Mouse (Mus musculus) mature B cell (primary cell): ENCODE data around the gene Cnnm2.

ENCODE experiments used
- in situ Hi-C: fragments of 300-500 bp; cut with MboI; formaldehyde crosslinking; loops from 2 replicates; pipeline ENCODE4 v1.14.3; 2019

Gene Cnnm2

DNA sequence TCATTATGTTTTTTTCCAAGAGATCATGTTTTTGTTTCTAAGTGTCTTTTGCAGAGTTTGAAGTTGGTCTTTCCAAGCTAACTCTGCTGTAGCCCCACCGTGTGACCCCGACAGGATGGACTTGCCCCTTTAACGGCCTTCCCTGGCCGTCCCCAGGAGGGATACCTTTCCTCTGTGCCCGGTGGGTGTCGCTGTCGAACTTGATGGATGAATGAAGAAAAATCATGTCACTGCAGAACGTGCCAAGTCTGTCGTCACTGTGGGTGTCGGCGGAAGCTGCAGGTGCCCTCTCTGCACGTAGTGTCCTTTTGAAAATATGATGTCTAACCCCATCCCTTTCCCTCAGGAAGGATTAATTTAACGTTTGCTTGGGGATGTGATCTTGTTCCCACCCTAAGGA is 117.0 kb downstream of the Cnnm2 start:
- in situ Hi-C loops: loop anchor here (5.0 to 10.0 kb wide), 2 partner anchors 114 kb away; partner anchors contain the start of gene Cnnm2

DNA sequence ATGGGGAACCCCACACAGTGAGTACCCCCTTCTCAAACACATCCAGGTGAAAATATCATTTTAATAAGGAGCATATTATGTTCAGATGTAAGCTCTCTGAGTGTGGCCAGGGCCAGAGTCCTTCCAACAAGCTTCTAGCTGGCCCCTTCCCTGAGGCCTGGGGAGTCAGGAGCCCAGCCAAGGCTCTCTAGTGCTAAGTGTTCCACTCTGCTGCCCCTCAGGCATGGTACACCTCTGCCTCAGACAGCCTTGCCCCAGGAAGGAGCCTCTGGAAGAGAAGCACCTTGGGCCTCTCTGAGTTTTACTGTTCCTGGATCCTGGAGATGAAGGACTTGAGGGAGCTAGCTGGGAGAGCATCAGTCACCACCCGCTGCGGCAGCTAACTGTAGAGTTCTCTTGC is 118.5 kb downstream of the Cnnm2 start:
- in situ Hi-C loops: loop anchor here (5.0 to 10.0 kb wide), 2 partner anchors 112 to 115 kb away; partner anchors contain the start of gene Cnnm2

DNA sequence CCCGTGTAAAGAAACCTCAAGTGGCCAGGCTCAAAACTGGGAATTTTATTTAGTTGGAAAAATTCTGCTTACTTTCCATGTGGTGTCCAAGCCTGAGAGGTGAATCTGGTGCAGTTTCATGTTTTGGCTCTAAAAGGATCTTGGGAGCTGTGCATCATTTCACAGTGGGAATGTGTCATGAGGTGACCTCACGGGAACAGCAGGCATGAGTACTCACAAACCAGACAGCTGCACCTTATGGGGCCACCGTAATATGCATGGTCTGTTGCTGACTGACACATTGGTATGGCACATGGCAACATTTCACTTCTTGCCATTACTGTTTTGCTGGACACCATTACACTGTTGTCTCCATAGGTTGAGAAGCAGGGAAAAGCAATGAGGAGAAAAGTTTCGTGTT is 124.0 kb downstream of the Cnnm2 start:
- in situ Hi-C loops: no loop called here

DNA sequence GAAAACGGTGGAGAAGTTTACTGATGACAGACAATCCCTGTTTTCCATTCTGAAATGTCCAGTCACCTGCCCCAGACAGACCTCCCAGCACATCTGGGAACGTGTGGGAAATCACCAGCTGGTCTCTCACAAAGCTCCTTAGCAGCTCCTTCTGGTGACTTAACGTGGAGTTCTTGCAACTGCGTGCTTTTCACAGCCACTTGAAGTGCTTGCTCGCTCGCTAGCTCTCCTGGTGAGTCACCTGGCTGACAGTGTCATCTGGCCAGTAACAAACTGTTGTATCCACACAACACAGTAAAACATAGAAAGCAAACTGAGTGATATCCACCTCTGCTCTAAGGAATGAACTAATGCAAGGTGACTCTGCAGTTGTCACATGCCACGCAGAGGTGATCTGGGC is 125.4 kb downstream of the Cnnm2 start:
- in situ Hi-C loops: no loop called here

DNA sequence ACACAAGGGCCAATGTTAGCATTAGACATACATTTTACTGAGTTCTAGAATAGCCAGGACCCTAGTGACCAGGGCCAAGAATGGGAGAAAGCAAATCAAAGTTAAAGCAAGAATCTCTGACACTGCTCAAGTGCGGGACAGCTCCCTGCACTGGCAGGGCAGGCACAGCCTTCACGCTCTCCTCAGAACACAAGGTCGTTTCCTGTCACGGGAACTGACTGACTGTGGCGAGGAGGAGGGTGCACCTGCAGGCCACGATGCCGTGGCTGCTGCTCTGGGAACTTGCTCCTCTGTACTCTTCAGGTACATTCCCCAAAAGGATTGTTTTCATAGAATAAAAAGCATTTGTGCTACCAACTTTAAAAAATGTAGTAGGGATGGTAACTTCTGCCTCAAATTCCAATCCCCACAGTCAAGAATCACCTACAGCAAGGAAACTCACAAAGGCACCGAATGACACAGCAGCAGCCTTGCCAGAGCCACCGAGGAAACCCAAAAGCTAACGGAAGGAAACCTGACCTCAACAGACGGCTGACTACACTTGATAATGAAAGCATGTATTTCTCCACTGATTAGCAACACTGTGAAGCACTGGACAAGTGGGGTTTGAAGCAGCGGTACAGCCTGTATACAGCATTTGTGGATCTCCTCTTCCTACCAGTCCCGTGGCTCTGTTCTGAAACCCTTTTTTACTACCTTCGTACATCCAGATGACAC is 126.6 kb downstream of the Cnnm2 start:
- in situ Hi-C loops: no loop called here

DNA sequence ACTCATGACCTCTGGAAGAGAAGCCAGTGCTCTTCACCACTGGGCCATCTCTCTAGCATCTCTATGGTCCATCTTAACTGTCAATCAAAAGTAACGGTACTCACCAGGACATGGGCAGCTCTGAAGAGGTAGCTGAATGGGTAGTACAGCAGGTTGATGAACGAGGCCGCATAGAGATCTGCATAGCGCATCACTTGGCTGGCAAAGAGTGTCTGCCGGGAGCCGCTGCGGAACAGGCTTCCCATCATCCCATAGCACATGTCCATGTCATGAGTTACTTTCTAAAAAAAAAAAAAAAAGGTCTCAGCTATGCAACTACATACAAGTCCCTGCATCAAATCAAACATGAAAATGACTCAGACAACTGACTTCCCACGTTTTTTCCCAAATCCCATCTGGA is 128.3 kb downstream of the Cnnm2 start:
- in situ Hi-C loops: no loop called here

DNA sequence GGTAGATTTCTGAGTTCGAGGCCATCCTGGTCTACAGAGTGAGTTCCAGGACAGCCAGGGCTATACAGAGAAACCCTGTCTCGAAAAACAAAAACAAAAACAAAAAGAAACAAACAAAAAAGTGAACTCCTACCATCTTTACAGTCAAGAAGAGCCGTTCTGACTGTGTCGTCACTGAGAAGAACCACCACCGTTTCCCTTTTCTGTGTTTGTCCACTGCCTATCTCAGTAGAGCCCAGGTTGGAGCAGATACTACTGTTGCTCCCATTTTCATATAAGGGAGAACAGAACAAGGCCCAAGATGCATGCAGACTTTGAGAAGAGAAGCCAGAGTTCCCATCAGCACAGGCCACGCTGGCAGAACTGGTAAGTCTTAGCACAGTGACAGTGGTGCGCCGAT is 129.3 kb downstream of the Cnnm2 start:
- in situ Hi-C loops: no loop called here

DNA sequence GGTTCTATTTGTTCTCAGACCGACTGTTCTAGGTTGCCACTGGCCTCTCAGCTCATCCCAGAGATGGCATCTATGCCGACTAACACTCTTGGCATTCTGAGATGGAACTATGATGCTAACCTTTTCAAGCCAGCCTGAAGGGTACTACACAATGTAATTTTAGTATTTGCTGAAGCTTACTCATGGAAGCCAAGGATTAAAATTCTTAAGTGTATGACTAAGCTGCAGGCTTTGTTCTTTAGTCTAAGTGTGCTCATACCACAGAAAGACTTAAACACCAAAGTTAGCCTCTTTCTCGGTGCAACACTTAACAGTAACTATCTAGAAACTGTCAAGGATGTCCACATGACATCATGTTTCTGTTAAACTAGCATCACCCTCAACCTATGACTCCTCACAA is 131.5 kb downstream of the Cnnm2 start:
- in situ Hi-C loops: no loop called here

DNA sequence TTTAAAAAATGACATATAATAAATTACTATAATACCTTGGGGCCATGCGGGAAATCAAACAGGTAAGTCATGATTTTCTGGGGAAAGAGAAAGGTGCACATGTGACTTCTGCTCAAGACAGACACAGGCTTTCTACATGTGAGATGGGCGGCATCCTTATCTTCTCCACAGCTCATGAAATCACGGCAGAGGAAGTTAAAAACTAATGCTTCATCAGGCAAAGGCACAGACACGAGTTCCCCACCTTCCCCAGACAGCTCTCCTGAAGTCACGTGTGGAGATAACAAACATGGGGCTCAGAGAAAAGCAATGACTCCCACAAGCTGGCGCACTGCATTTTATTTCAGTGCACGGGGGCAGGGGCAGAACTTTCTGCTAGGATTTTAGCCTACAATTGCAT is 132.1 kb downstream of the Cnnm2 start:
- in situ Hi-C loops: no loop called here

DNA sequence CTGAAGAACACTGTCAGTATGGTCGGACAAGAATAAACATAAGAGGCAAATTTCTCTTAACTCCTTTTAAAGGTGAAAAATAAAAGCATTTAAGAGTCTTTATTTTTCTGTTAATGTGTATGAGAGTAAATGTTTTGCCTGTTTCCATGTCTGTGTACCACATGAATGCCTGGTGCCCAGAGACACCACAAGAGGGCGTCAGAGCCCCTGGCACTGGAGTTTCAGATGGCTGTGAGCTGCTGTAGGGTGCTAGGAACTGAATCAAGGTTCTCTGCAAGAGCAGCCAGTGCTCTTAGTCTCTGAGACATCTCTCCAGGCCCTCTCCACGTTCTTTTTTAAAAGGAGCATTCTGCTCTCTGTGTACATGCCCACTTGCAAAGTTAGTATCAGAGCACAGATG is 135.7 kb downstream of the Cnnm2 start:
- in situ Hi-C loops: no loop called here

DNA sequence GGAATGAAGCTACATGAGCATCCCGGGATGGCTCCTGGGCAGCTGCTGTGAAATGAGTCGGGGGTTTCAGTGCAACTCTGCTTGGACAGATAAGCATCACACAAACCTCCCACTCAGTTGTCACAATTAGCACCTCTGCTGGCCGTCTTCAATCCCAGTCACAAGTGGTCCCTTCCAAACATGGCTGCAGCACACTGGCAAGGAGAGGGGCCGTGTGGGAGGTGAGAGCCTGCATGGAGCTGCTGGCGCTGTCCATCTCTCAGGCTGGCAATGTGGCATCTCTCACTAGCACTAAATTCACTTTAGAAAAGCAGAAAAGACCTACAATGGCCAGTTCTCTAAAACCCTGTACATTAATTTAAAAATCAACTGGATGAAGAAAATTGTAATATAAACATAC is 136.8 kb downstream of the Cnnm2 start:
- in situ Hi-C loops: no loop called here

DNA sequence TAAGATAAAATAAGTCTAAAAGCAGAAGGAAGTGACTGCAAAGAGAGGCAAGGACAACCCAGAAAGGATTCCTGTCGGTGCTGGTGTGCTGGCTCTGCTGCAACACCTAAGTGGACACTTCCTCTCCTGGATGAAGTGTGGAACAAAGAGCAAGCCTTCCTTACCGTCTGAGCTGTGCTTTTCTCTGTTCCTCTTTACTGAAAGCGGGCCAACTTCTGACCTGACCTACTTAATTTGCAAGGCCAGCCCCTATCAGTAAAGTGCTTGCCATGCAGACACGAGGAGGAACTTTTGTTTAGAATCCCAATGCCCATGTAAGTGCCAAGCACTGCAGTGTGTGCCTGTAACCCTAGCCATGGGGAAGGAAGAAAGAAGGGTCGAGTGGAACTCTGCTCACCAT is 137.9 kb downstream of the Cnnm2 start:
- in situ Hi-C loops: no loop called here

DNA sequence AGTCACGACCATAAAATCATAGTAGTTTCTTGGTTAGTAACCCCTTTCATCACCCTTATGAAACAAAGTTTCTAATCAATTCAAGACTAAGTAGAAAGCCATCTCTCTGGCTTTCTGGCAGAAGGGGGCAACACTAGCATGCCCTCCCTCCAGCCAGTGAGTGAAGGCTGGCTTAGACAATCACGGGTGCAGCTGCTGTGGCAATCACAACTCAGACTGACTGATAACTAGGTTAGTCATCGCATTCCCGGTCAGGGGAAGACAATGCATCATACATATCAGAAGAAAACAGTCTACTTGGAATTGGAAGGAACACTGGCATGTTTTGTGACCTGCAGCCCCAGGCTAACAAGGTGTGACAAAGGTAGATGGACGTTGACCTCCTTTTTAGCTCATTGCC is 138.5 kb downstream of the Cnnm2 start:
- in situ Hi-C loops: no loop called here

DNA sequence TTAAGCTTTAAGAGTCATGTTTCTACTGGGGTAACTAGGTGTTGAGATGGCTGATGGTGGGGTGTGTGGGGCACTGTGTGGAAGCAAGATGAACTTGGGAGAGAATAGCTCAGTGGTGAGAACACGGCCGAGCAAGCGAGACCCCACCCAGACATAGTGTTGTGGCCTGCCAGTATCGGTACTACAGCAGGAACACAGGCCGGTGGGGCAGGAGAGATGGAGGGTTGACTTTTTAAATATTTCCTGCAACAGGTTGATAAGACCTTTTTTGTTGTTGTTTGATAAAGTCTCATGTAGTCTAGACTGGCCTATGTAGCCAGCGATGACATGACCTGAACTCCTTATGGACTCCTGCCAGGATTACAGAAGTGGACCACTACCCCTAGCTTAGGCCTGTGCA is 139.4 kb downstream of the Cnnm2 start:
- in situ Hi-C loops: no loop called here

DNA sequence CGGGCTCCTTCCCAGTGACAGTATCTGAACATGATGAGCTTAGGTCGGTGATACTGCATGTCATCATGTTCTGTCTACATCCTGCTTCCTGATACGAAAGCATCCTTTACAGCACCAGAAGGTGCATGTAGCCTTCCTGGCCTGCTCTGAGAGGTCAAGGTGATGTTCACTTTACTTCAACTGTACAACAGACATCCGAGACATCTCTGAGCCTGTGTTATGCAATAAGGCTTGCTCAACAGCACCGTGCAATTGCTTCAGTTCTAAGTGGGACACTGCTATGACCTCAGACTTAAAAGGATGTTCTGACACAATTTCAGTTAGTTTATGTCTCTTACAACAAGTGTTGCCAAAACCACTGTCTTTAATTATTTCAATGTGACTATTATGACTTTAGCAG is 139.9 kb downstream of the Cnnm2 start:
- in situ Hi-C loops: no loop called here

DNA sequence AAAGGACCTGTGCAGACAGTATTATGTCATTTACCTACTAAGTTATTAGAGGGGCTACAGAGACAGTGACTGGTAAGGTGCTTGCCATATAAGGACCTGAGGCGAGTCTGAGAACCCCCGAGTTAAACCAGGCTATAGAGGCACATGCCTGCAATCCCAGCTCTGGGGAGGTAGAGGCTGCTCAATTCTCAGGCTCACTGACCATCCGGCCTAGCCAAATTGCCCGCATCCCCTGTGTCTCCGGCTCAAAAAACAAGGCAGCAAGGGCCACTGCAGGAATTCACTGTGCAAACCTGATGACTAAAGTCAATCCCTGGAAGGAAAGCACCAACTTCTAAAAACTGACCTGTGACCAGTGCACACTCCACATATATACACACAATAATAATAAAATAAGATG is 142.0 kb downstream of the Cnnm2 start:
- in situ Hi-C loops: no loop called here

DNA sequence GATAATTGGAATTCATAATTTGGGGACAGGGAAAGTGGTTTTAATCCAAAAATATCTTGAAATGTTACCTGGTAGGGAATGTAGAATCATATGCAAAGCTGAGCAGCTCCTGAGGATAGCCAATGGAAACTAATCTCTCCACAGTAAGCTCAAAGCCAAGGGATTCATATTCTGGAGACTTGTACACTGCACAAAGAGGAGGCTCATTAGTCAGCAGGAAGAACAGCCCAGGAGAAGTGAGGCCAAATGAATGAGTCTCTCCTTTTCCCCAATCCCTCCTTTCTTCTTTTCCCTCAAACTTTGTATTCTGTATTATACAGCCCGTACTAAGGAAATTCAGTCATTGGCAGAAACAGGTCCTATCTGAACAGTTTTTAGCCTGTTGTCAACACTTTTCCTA is 143.5 kb downstream of the Cnnm2 start:
- in situ Hi-C loops: no loop called here

DNA sequence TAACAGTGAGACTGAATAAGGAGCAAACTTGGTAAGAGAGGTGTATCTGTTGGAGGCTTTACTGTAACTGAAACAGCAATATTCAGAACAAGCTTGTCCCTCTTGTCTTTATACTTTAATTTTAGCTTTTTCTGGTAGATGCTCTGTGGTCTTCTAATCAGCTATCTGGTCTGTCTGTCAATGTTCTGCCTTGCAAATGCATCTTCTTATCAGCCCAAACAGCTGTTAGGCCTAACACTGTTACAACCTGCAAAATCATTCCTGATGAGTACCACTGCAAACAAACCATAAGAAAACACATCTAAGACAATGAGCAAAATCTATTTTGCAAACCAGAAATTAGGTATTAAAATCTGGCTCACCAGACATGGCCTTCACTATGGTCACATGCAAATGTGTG is 144.0 kb downstream of the Cnnm2 start:
- in situ Hi-C loops: no loop called here

DNA sequence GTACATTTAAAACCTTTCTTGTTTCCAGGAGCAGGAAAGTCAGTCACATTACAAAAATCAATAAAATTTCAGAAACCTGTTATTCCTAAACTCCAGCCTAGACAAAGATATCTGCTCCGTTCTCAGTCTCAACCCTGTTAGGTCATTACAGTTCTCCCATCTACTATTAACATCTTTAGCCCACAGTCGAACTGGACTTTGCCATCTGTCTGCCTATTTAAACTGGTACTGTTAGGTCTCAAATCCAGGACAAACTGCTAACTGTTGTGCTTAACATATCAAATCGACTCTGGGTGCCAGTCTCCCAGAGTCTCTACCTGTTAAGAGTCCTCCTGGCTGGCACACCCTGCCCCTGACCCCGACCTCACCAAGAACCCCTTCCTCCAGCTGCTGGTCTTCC is 144.6 kb downstream of the Cnnm2 start:
- in situ Hi-C loops: no loop called here

DNA sequence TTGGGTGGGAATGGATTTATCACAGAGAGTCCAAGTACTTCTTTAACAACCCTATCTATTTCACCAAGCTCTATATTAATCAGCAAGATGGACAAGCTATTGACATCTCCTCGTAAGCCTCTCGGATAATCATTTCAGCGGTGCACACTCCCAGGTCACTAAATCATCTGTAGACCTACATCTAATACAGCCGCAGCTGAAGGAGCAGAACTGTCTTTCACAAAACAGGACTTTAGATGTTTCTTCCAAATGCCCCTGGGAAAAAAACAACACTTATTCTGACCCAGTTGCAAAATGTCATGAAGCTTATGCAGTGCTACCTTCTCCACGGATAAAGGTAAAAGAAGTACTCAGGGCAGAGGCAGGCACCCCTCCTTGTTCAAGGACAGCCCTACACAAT is 146.8 kb downstream of the Cnnm2 start:
- in situ Hi-C loops: no loop called here

DNA sequence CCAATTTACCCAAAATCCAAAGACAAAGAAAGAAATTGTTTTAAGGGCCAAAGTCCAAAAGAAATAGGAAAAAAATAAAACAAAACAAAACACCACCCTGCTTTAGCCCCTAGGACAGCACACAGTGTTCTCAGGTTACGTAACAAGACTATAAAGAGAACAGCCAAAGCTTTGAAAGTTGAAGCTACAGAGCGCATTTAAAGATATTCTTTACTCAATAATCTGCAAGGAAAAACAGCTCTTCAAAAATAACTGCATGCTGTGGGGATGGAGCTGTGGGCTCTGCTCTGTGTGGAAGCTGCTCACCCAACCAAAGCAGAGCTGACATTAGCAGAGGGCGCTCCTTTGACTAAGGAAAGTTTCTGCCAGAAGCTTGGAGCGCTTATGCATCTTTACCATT is 147.6 kb downstream of the Cnnm2 start:
- in situ Hi-C loops: no loop called here

DNA sequence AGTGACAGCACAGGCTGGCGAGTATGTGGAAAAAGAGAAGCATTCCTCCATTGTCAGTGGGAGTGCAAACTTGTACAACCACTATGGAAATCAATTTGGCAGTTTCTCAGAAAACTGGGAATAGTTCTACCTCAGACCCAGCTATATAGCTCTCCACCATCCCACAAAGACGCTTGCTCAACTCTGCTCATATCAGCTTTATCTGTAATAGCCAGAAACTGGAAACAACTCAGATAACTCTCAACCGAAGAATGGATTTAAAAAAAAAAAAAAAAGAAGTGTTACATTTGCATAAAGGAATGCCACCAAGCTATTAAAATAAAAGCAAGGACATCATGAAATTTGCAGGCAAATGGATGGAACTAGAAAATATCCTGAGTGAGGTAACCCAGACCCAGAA is 150.1 kb downstream of the Cnnm2 start:
- in situ Hi-C loops: no loop called here

DNA sequence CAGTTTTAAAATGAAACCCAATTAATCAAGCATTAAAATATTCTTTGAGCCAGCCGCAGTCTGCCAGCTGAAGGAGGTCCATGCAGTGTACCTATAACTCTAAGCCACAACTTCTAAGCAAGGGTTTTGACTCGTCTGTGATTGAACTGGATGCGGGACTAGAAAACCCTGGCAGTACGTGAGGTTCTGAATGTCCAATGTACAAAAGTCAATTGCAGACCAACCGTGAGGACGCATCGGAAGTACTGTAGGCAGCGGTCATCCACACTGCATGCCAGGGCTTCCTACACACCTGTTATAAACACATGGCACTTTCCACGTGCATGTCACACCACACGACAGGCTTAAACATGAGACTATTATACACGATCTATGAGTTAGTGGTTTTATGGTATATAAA is 152.2 kb downstream of the Cnnm2 start:
- in situ Hi-C loops: no loop called here

DNA sequence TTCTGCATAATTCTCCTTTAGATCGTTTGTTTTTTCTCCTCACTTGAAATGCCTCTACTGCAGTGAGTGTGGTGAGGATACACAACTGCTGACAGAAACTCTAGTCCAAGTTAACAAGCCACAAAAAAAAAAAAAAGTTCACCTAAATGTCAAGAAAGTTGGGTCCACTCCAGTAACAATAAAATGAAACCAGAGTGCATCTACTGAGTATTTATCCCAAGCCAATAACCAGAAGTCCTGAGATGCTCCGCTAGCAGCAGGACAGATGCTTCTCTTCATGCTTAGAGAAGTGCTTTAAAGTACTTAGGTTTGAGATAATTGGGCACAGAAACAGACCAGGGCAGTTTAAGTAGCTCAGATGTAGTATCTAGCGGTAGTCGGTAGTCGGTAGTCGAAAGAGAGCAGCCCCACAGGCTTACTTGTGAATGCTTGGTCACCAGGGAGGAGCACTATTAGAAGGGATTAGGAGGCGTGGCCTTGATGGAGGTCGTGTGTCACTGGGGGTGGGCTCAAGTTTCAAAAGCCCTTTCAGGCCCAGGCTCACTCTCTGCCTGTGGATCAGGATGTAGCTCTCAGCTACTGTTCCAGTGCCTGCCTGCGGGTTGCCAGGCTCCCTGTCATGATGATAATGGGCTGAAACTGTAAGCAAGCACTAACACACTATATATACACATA is 154.1 kb downstream of the Cnnm2 start:
- in situ Hi-C loops: no loop called here
